In the genomic region with DNA sequence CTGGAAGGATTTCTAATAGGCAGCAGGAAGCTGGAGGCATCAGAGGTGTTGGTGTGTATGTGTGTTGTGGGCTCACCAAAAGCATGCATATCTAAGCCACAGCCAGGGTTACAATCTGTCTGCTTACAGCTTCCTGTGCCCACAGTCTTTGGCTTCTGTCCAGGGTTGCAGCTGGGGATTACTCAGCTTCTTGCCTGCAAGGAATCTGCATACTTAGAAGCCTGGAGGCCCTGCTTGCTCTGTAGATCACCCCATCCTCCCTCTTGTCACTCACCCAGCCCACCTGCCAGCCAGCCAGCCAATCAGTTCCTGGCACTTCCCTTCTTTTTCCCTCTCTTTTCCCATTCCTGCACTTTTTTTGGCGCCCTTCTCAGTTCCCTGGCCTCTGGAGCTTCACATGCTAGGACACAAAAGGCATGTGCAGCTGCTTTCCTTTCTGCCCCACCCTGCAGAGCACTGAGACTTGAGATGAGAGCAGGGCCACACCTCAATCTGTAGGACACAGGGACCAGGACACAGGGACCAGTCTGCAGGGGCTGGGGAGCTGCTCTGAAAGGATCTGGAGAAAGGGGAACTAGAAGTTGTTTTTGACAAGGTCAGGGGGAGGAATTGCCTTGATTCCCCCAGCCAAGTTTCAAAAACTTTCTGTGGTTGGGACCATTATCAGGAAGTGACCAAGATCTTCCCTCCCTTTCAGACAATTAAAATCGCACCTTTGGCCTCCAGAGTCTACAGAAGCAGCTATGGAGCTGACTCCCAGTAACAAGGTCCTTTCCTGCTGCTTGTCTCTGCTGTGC, we compare ENCODE assay signal across 9 mouse cellular contexts. TPM values are rescaled to one million over a fixed set of nuclear protein-coding genes. Genes with fewer than 3 reads are reported as not detected.
A peak's percentile ranks its signal among the peaks of the same experiment; 100 is the strongest.
DNase-seq lines count a peak whose midpoint lies in the region; ATAC-seq and TF ChIP-seq lines count a peak whose summit lies in the region.
"Not testable (repeated sequence)": the region's sequence is repeated elsewhere in the genome, so short reads cannot be mapped to it uniquely, and the experiment has no call there.
"Had no signal": no experiment of that assay in that cellular context is flagged by ENCODE, and none has a peak within 500 bp of the region (broad histone marks: within the 10 kb centered on the region; RNA-seq: fewer than 3 reads in every experiment).

No protein-coding gene starts in this region.

- ATAC-seq in Patski: peak; percentile 97
- peak; percentile 94 for ATAC-seq in forebrain, embryonic 13.5 days
- ATAC-seq in frontal cortex, adult (ENCODE audit: low TSS enrichment): peak; percentile 97
- ATAC-seq in hindbrain, embryonic 14.5 days (ENCODE audit: low FRiP score): peak; percentile 70; the same call in 1 of the 2 replicates
- peak; percentile 45; the same call in 1 of the 2 replicates for ATAC-seq in intestine, postnatal 0 days
- ATAC-seq in lung, embryonic 15.5 days (ENCODE audit: borderline replicate concordance, extremely low read depth, low FRiP score, low TSS enrichment): 0 out of 2 replicates have a peak, but pooled peaks have one; percentile 62
- ATAC-seq in midbrain, embryonic 13.5 days: peak; percentile 86
- ATAC-seq in neural tube, embryonic 14.5 days (ENCODE audit: low read depth): peak; percentile 66; the same call in 1 of the 2 replicates

- H3K4me1 ChIP-seq in forebrain, embryonic 13.5 days; hindbrain, embryonic 14.5 days (replicated peaks; ENCODE audit: control insufficient read depth, insufficient read depth, low read length); intestine, postnatal 0 days (replicated peaks; ENCODE audit: control insufficient read depth, insufficient read depth, low read length); lung, embryonic 15.5 days; midbrain, embryonic 13.5 days (replicated peaks); neural tube, embryonic 14.5 days (ENCODE audit: control insufficient read depth, insufficient read depth, low read length): not testable (repeated sequence)

- not testable (repeated sequence) for H3K27me3 ChIP-seq in Patski; forebrain, embryonic 13.5 days; hindbrain, embryonic 14.5 days (ENCODE audit: control insufficient read depth, insufficient read depth, low read length); intestine, postnatal 0 days (replicated peaks; ENCODE audit: control insufficient read depth, insufficient read depth, low read length); lung, embryonic 15.5 days; midbrain, embryonic 13.5 days; neural tube, embryonic 14.5 days (ENCODE audit: control insufficient read depth, insufficient read depth, low read length)

- not testable (repeated sequence) for H3K4me2 ChIP-seq in forebrain, embryonic 13.5 days; hindbrain, embryonic 14.5 days (replicated peaks); intestine, postnatal 0 days (replicated peaks; ENCODE audit: low read depth); lung, embryonic 15.5 days; midbrain, embryonic 13.5 days (replicated peaks); neural tube, embryonic 14.5 days (ENCODE audit: low read depth, low read length)

- TF ChIP-seq CTCF in Patski (IDR thresholded peaks at IDR 0.05); intestine, postnatal 0 days (IDR thresholded peaks at IDR 0.05; ENCODE audit: low read depth): not testable (repeated sequence)

- CTCF ChIA-PET in Patski (lab: Charles Lee): not testable (repeated sequence)

- H3K9me3 ChIP-seq in forebrain, embryonic 13.5 days (replicated peaks); hindbrain, embryonic 14.5 days (ENCODE audit: control insufficient read depth, low read length); intestine, postnatal 0 days (ENCODE audit: control insufficient read depth); lung, embryonic 15.5 days; midbrain, embryonic 13.5 days; neural tube, embryonic 14.5 days (ENCODE audit: control insufficient read depth, low read length): not testable (repeated sequence)

- H3K4me3 ChIP-seq in forebrain, embryonic 13.5 days; hindbrain, embryonic 14.5 days (replicated peaks; ENCODE audit: low read length); intestine, postnatal 0 days (ENCODE audit: low read depth, low read length); lung, embryonic 15.5 days; midbrain, embryonic 13.5 days (replicated peaks); neural tube, embryonic 14.5 days (ENCODE audit: low read depth, low read length): not testable (repeated sequence)

- POLR2A ChIA-PET in Patski (lab: Charles Lee): not testable (repeated sequence)

- H3K36me3 ChIP-seq in forebrain, embryonic 13.5 days (ENCODE audit: poor library complexity, severe bottlenecking); hindbrain, embryonic 14.5 days (replicated peaks; ENCODE audit: control insufficient read depth, insufficient read depth); intestine, postnatal 0 days (ENCODE audit: control insufficient read depth, insufficient read depth); lung, embryonic 15.5 days; midbrain, embryonic 13.5 days; neural tube, embryonic 14.5 days (ENCODE audit: control insufficient read depth, insufficient read depth, low read length): not testable (repeated sequence)

- H3K27ac ChIP-seq in forebrain, embryonic 13.5 days; hindbrain, embryonic 14.5 days; intestine, postnatal 0 days (ENCODE audit: low read depth, low read length); lung, embryonic 15.5 days; midbrain, embryonic 13.5 days; neural tube, embryonic 14.5 days (ENCODE audit: low read depth, low read length): not testable (repeated sequence)

- H3K9ac ChIP-seq in forebrain, embryonic 13.5 days; hindbrain, embryonic 14.5 days; intestine, postnatal 0 days (ENCODE audit: low read depth, low read length); lung, embryonic 15.5 days; midbrain, embryonic 13.5 days (replicated peaks); neural tube, embryonic 14.5 days (replicated peaks; ENCODE audit: low read depth, low read length): not testable (repeated sequence)

- DNase-seq in Patski (ENCODE audit: low read depth, low spot score); hindbrain, embryonic 14.5 days (ENCODE audit: low spot score): not testable (repeated sequence)

- in situ Hi-C loops in Patski (cut with MboI; ENCODE audit: low pct_unique_long_range_greater_than_20kb): not testable (repeated sequence)

- WGBS in forebrain, embryonic 13.5 days: no CpG with 5 or more reads among the region's 2 CpGs
- WGBS in hindbrain, embryonic 14.5 days: no CpG with 5 or more reads among the region's 2 CpGs
- WGBS in intestine, postnatal 0 days: no CpG with 5 or more reads among the region's 2 CpGs
- WGBS in lung, embryonic 15.5 days: no CpG with 5 or more reads among the region's 2 CpGs
- WGBS in midbrain, embryonic 13.5 days: no CpG with 5 or more reads among the region's 2 CpGs
- WGBS in neural tube, embryonic 14.5 days: no CpG with 5 or more reads among the region's 2 CpGs

RNA-seq across cellular contexts. Expression of gene Raet1d, which starts 32.9 kb away (rescaled TPM):
- polyA plus RNA-seq in Patski (2021): 1.2 TPM
- polyA plus RNA-seq in forebrain, embryonic 13.5 days (2015; fragmentation: Nextera tagmentation; extraction: Ambion mirVana): 7.3 and 11.0 TPM in 2 replicates
- polyA plus RNA-seq in hindbrain, embryonic 14.5 days (2014; fragmentation: Nextera tagmentation; extraction: Ambion mirVana): 2.0 and 2.3 TPM in 2 replicates
- 1.3 and 1.8 TPM in 2 replicates for polyA plus RNA-seq in intestine, postnatal 0 days (2015; fragmentation: Nextera tagmentation; extraction: Ambion mirVana)
- 11.2 and 13.0 TPM in 2 replicates for polyA plus RNA-seq in lung, embryonic 15.5 days (2015; fragmentation: Nextera tagmentation; extraction: Ambion mirVana)
- polyA plus RNA-seq in midbrain, embryonic 13.5 days (2015; fragmentation: Nextera tagmentation; extraction: Ambion mirVana): 5.5 and 5.9 TPM in 2 replicates
- polyA plus RNA-seq in neural tube, embryonic 14.5 days (2014; fragmentation: Nextera tagmentation; extraction: Ambion mirVana): 0.76 and 1.7 TPM in 2 replicates
- polyA plus RNA-seq: adrenal gland, adult 2 months had no signal

Comparison
In these comparisons a context has a peak if more than half of its experiments do, and no peak if none do; other contexts are left out.
1. ATAC-seq: peak in every context shown above with its lines; median percentile 97 in Patski; 97 in frontal cortex, adult; 94 in forebrain, embryonic 13.5 days; 86 in midbrain, embryonic 13.5 days; 70 in hindbrain, embryonic 14.5 days; 66 in neural tube, embryonic 14.5 days; 62 in lung, embryonic 15.5 days; 45 in intestine, postnatal 0 days.